Mouse (Mus musculus): Measurements from ENCODE around the gene Fam213a. TPM values are rescaled to one million over a fixed set of nuclear protein-coding genes. Genes with fewer than 3 reads are reported as not detected.
A peak's percentile ranks its signal among the peaks of the same experiment; 100 is the strongest.

Fam213a gene
- polyA plus RNA-seq, 1 experiment, result 7.3 TPM

GRCm38 (mm10) chr14:40953381-40953780 lies 60.2 kb downstream of the Fam213a start:
- WGBS, result 63% methylated on average over 5 of the region's 5 CpGs
- no peak overlapping the region for H3K4me3 ChIP-seq (ENCODE audit: control insufficient read depth, insufficient read depth, low read length)
- no peaks in the 10 kb centered on the region for H3K27me3 ChIP-seq (ENCODE audit: control insufficient read depth, insufficient read depth, low read length)
- no peak overlapping the region for H3K27ac ChIP-seq (ENCODE audit: control insufficient read depth, insufficient read depth, low read length)
- TF ChIP-seq POLR2A (IDR thresholded peaks at IDR 0.05; ENCODE audit: control insufficient read depth, extremely low read depth, insufficient read depth, low read length, poor library complexity), result no peak
- TF ChIP-seq CTCF (IDR thresholded peaks at IDR 0.05; ENCODE audit: borderline replicate concordance, control insufficient read depth, extremely low read depth, insufficient read depth, low read length, poor library complexity), result no peak
- peaks cover 81% of the 10 kb centered on the region for H3K4me1 ChIP-seq (replicated peaks; ENCODE audit: control insufficient read depth, insufficient read depth, low read length)
- DNase-seq, result no peak
- no peaks in the 10 kb centered on the region for H3K36me3 ChIP-seq (ENCODE audit: control insufficient read depth, insufficient read depth, low read length)

GRCm38 (mm10) chr14:40952715-40953114 lies 60.9 kb downstream of the Fam213a start:
- Histone ChIP-seq H3K27ac (ENCODE audit: control insufficient read depth, insufficient read depth, low read length) (no peak overlapping the region), H3K36me3 (ENCODE audit: control insufficient read depth, insufficient read depth, low read length) (no peaks in the 10 kb centered on the region), H3K27me3 (ENCODE audit: control insufficient read depth, insufficient read depth, low read length) (no peaks in the 10 kb centered on the region), H3K4me1 (replicated peaks; ENCODE audit: control insufficient read depth, insufficient read depth, low read length) (peaks cover 82% of the 10 kb centered on the region), H3K4me3 (ENCODE audit: control insufficient read depth, insufficient read depth, low read length) (no peak overlapping the region)
- DNase-seq, result no peak
- TF ChIP-seq POLR2A (IDR thresholded peaks at IDR 0.05; ENCODE audit: control insufficient read depth, extremely low read depth, insufficient read depth, low read length, poor library complexity) (no peak), CTCF (IDR thresholded peaks at IDR 0.05; ENCODE audit: borderline replicate concordance, control insufficient read depth, extremely low read depth, insufficient read depth, low read length, poor library complexity) (no peak)
- WGBS, result 63% methylated on average over 2 of the region's 2 CpGs

GRCm38 (mm10) chr14:40952301-40952700 lies 61.3 kb downstream of the Fam213a start:
- Histone ChIP-seq H3K4me3 (ENCODE audit: control insufficient read depth, insufficient read depth, low read length) (no peak overlapping the region), H3K27ac (ENCODE audit: control insufficient read depth, insufficient read depth, low read length) (no peak overlapping the region), H3K36me3 (ENCODE audit: control insufficient read depth, insufficient read depth, low read length) (no peaks in the 10 kb centered on the region), H3K27me3 (ENCODE audit: control insufficient read depth, insufficient read depth, low read length) (no peaks in the 10 kb centered on the region), H3K4me1 (replicated peaks; ENCODE audit: control insufficient read depth, insufficient read depth, low read length) (peaks cover 84% of the 10 kb centered on the region)
- TF ChIP-seq CTCF (IDR thresholded peaks at IDR 0.05; ENCODE audit: borderline replicate concordance, control insufficient read depth, extremely low read depth, insufficient read depth, low read length, poor library complexity), result no peak
- no peak for TF ChIP-seq POLR2A (IDR thresholded peaks at IDR 0.05; ENCODE audit: control insufficient read depth, extremely low read depth, insufficient read depth, low read length, poor library complexity)
- WGBS, result 68% methylated on average over 3 of the region's 3 CpGs
- no peak for DNase-seq

- 32% methylated on average over 7 of the region's 7 CpGs for WGBS
- Histone ChIP-seq H3K4me3 (ENCODE audit: control insufficient read depth, insufficient read depth, low read length) (no peak overlapping the region), H3K27me3 (ENCODE audit: control insufficient read depth, insufficient read depth, low read length) (no peaks in the 10 kb centered on the region), H3K4me1 (replicated peaks; ENCODE audit: control insufficient read depth, insufficient read depth, low read length) (peaks cover 62% of the 10 kb centered on the region), H3K27ac (ENCODE audit: control insufficient read depth, insufficient read depth, low read length) (peak overlapping the region; percentile 55), H3K36me3 (ENCODE audit: control insufficient read depth, insufficient read depth, low read length) (no peaks in the 10 kb centered on the region)
- no peak for DNase-seq
- no peak for TF ChIP-seq CTCF (IDR thresholded peaks at IDR 0.05; ENCODE audit: borderline replicate concordance, control insufficient read depth, extremely low read depth, insufficient read depth, low read length, poor library complexity)
- TF ChIP-seq POLR2A (IDR thresholded peaks at IDR 0.05; ENCODE audit: control insufficient read depth, extremely low read depth, insufficient read depth, low read length, poor library complexity), result no peak
These were observed 63.6 kb downstream of the Fam213a start for GRCm38 (mm10) chr14:40949730-40950614.

- H3K4me1 ChIP-seq (replicated peaks; ENCODE audit: control insufficient read depth, insufficient read depth, low read length), result peaks cover 54% of the 10 kb centered on the region
- 45% methylated on average over 3 of the region's 3 CpGs for WGBS
- H3K27ac ChIP-seq (ENCODE audit: control insufficient read depth, insufficient read depth, low read length), result peak overlapping the region; percentile 96; the same call in 1 of the 2 replicates
These were observed 64.5 kb downstream of the Fam213a start for GRCm38 (mm10) chr14:40949047-40949446.

GRCm38 (mm10) chr14:40948522-40948921 lies 65.1 kb downstream of the Fam213a start:
- Histone ChIP-seq H3K36me3 (ENCODE audit: control insufficient read depth, insufficient read depth, low read length) (no peaks in the 10 kb centered on the region), H3K27me3 (ENCODE audit: control insufficient read depth, insufficient read depth, low read length) (no peaks in the 10 kb centered on the region), H3K27ac (ENCODE audit: control insufficient read depth, insufficient read depth, low read length) (peak overlapping the region; percentile 96), H3K4me1 (replicated peaks; ENCODE audit: control insufficient read depth, insufficient read depth, low read length) (peaks cover 51% of the 10 kb centered on the region), H3K4me3 (ENCODE audit: control insufficient read depth, insufficient read depth, low read length) (no peak overlapping the region)
- no peak for DNase-seq
- TF ChIP-seq CTCF (IDR thresholded peaks at IDR 0.05; ENCODE audit: borderline replicate concordance, control insufficient read depth, extremely low read depth, insufficient read depth, low read length, poor library complexity) (no peak), POLR2A (IDR thresholded peaks at IDR 0.05; ENCODE audit: control insufficient read depth, extremely low read depth, insufficient read depth, low read length, poor library complexity) (no peak)
- 87% methylated on average over 5 of the region's 5 CpGs for WGBS

More at GRCm38 (mm10) chr14:40949047-40949446, 64.5 kb downstream of the Fam213a start:
- Histone ChIP-seq H3K4me3 (ENCODE audit: control insufficient read depth, insufficient read depth, low read length) (no peak overlapping the region), H3K27me3 (ENCODE audit: control insufficient read depth, insufficient read depth, low read length) (no peaks in the 10 kb centered on the region), H3K36me3 (ENCODE audit: control insufficient read depth, insufficient read depth, low read length) (no peaks in the 10 kb centered on the region)
- TF ChIP-seq POLR2A (IDR thresholded peaks at IDR 0.05; ENCODE audit: control insufficient read depth, extremely low read depth, insufficient read depth, low read length, poor library complexity) (no peak), CTCF (IDR thresholded peaks at IDR 0.05; ENCODE audit: borderline replicate concordance, control insufficient read depth, extremely low read depth, insufficient read depth, low read length, poor library complexity) (no peak)
- DNase-seq, result no peak
